Mouse (Mus musculus) MEL (cell line): ENCODE results near the gene Slain2. TPM values are rescaled to one million over a fixed set of nuclear protein-coding genes. Genes with fewer than 3 reads are reported as not detected.
A peak's percentile ranks its signal among the peaks of the same experiment; 100 is the strongest.

Experiments
- DNase-seq: peaks from one replicate; pipeline ENCODE4 v3.0.0; 2011; ENCODE audit warnings: low read depth, low spot score
- H3K27ac ChIP-seq: 2 replicates; pipeline ENCODE4 v1.5.1; 2012; ENCODE audit warnings: low read depth, mild to moderate bottlenecking, control low read depth, low read length, moderate library complexity; ENCODE audit not compliant: control insufficient read depth
- H3K27me3 ChIP-seq, 2 experiments: fragments of 150-350 bp in 1 of 2; sonication (generic) in 1 of 2; 2 replicates each; pipeline ENCODE4 v1.6.1; 2012; ENCODE audit warnings: low read length in 2 of 2, mild to moderate bottlenecking in 2 of 2, improper control_type of control experiment in 1 of 2, moderate library complexity in 1 of 2; ENCODE audit not compliant: insufficient read depth in 2 of 2, control insufficient read depth in 1 of 2
- H3K36me3 ChIP-seq, 2 experiments: 2 replicates each; pipeline ENCODE4 v1.6.1; 2012 to 2014; ENCODE audit warnings: low read length in 2 of 2, improper control_type of control experiment in 1 of 2, inconsistent platforms in 1 of 2, mild to moderate bottlenecking in 1 of 2; ENCODE audit not compliant: insufficient read depth in 2 of 2, control insufficient read depth in 1 of 2
- H3K4me1 ChIP-seq, 2 experiments: fragments of 150-350 bp in 1 of 2; sonication (generic) in 1 of 2; 2 replicates each; pipeline ENCODE4 v1.6.1; 2012; ENCODE audit warnings: low read length in 2 of 2, improper control_type of control experiment in 1 of 2, mild to moderate bottlenecking in 1 of 2; ENCODE audit not compliant: insufficient read depth in 2 of 2, control insufficient read depth in 1 of 2
- H3K4me3 ChIP-seq, 2 experiments: fragments of 150-350 bp in 1 of 2; sonication (generic) in 1 of 2; 2 replicates each; pipeline ENCODE4 v1.5.1; 2012; ENCODE audit warnings: low read depth in 2 of 2, low read length in 2 of 2, mild to moderate bottlenecking in 2 of 2, moderate library complexity in 2 of 2, control low read depth in 1 of 2, improper control_type of control experiment in 1 of 2; ENCODE audit not compliant: control insufficient read depth in 1 of 2, insufficient read depth in 1 of 2
- H3K79me2 ChIP-seq: 2 replicates; pipeline ENCODE4 v1.6.1; 2012; ENCODE audit warnings: mild to moderate bottlenecking, low read length, moderate library complexity; ENCODE audit not compliant: control insufficient read depth, poor library complexity, insufficient read depth
- H3K9ac ChIP-seq: 2 replicates; pipeline ENCODE4 v1.6.1; 2012; ENCODE audit warnings: low read depth, mild to moderate bottlenecking, control low read depth, low read length, moderate library complexity; ENCODE audit not compliant: control insufficient read depth, poor library complexity, severe bottlenecking
- H3K9me3 ChIP-seq: fragments of 150-350 bp; sonication (generic); replicated peaks from 2 replicates; pipeline ENCODE4 v1.6.1; 2012; ENCODE audit warnings: mild to moderate bottlenecking, low read length, improper control_type of control experiment, moderate library complexity; ENCODE audit not compliant: insufficient read depth
- CTCF ChIP-seq, 3 experiments: IDR thresholded peaks in 2 of 3; conservative IDR thresholded peaks in 1 of 3; 2 replicates each; pipeline ENCODE4 v1.5.1; 2011 to 2012; ENCODE audit warnings: low read length in 3 of 3, low read depth in 2 of 3, mild to moderate bottlenecking in 2 of 3, improper control_type of control experiment in 1 of 3, inconsistent platforms in 1 of 3, mixed read lengths in 1 of 3, moderate library complexity in 1 of 3; ENCODE audit not compliant: control insufficient read depth in 1 of 3, insufficient read depth in 1 of 3, poor library complexity in 1 of 3, severe bottlenecking in 1 of 3
- E2F4 ChIP-seq: IDR thresholded peaks from 2 replicates; pipeline ENCODE4 v1.6.1; 2011; ENCODE audit warnings: low read depth, low read length, improper control_type of control experiment, borderline replicate concordance
- ELF1 ChIP-seq: IDR thresholded peaks from 2 replicates; pipeline ENCODE4 v1.6.1; 2014; ENCODE audit warnings: low read depth, mild to moderate bottlenecking, inconsistent platforms, low read length, improper control_type of control experiment, moderate library complexity
- EP300 ChIP-seq, 2 experiments: IDR thresholded peaks; 2 replicates each; pipeline ENCODE4 v1.6.1; 2011; ENCODE audit warnings: improper control_type of control experiment in 2 of 2, low read length in 2 of 2, low read depth in 1 of 2, mild to moderate bottlenecking in 1 of 2
- ETS1 ChIP-seq: IDR thresholded peaks from 2 replicates; pipeline ENCODE4 v1.6.1; 2012; ENCODE audit warnings: low read depth, mild to moderate bottlenecking, inconsistent platforms, low read length, improper control_type of control experiment, moderate library complexity
- JUND ChIP-seq: IDR thresholded peaks from 2 replicates; pipeline ENCODE4 v1.6.1; 2011; ENCODE audit warnings: low read depth, mild to moderate bottlenecking, improper control_type of control experiment, low read length
- KAT2A ChIP-seq: conservative IDR thresholded peaks from 2 replicates; pipeline ENCODE4 v1.6.1; 2012; ENCODE audit warnings: low read depth, low read length, improper control_type of control experiment, inconsistent platforms
- MAZ ChIP-seq: IDR thresholded peaks from 2 replicates; pipeline ENCODE4 v1.6.1; 2012; ENCODE audit warnings: low read depth, mild to moderate bottlenecking, inconsistent platforms, low read length, improper control_type of control experiment
- MXI1 ChIP-seq: IDR thresholded peaks from 2 replicates; pipeline ENCODE4 v1.6.1; 2011; ENCODE audit warnings: mild to moderate bottlenecking, low read depth, low read length, improper control_type of control experiment
- MYB ChIP-seq: IDR thresholded peaks from 2 replicates; pipeline ENCODE4 v1.6.1; 2011; ENCODE audit warnings: mild to moderate bottlenecking, low read depth, low read length, improper control_type of control experiment
- NELFE ChIP-seq: IDR thresholded peaks from 2 replicates; pipeline ENCODE4 v1.6.1; 2011; ENCODE audit warnings: low read depth, low read length, improper control_type of control experiment
- POLR2AphosphoS5 ChIP-seq: IDR thresholded peaks from 2 replicates; pipeline ENCODE4 v1.6.1; 2012; ENCODE audit warnings: low read depth, borderline replicate concordance, mild to moderate bottlenecking, inconsistent platforms, low read length, moderate library complexity, mixed read lengths
- RAD21 ChIP-seq: IDR thresholded peaks from 2 replicates; pipeline ENCODE4 v1.6.1; 2011; ENCODE audit warnings: mild to moderate bottlenecking, low read depth, low read length, improper control_type of control experiment
- SIN3A ChIP-seq: IDR thresholded peaks from 2 replicates; pipeline ENCODE4 v1.6.1; 2012; ENCODE audit warnings: low read length, improper control_type of control experiment, inconsistent platforms
- SMC3 ChIP-seq: IDR thresholded peaks from 2 replicates; pipeline ENCODE4 v1.6.1; 2011; ENCODE audit warnings: low read depth, low read length, improper control_type of control experiment
- TBP ChIP-seq: IDR thresholded peaks from 2 replicates; pipeline ENCODE4 v1.8.0; 2011; ENCODE audit warnings: low read depth, low read length, improper control_type of control experiment
- TCF12 ChIP-seq: IDR thresholded peaks from 2 replicates; pipeline ENCODE4 v1.6.1; 2014; ENCODE audit warnings: low read depth, mild to moderate bottlenecking, inconsistent platforms, low read length, improper control_type of control experiment, moderate library complexity
- USF1 ChIP-seq: IDR thresholded peaks from 2 replicates; pipeline ENCODE4 v1.6.1; 2014; ENCODE audit warnings: low read depth, mild to moderate bottlenecking, inconsistent platforms, low read length, improper control_type of control experiment, moderate library complexity
- USF2 ChIP-seq, 2 experiments: IDR thresholded peaks; 2 replicates each; pipeline ENCODE4 v1.6.1; 2011 to 2012; ENCODE audit warnings: improper control_type of control experiment in 2 of 2, low read length in 2 of 2, borderline replicate concordance in 1 of 2, inconsistent platforms in 1 of 2, low read depth in 1 of 2, mild to moderate bottlenecking in 1 of 2; ENCODE audit not compliant: insufficient read depth in 1 of 2
- ZNF384 ChIP-seq: IDR thresholded peaks from 2 replicates; pipeline ENCODE4 v1.6.1; 2012; ENCODE audit warnings: low read depth, mild to moderate bottlenecking, inconsistent platforms, low read length, improper control_type of control experiment
- polyA plus RNA-seq, 2 experiments: library from polyadenylated mRNA; stranded (reverse) in 1 of 2; unstranded in 1 of 2; fragments of >175 nt in 1 of 2; fragments of >200 nt in 1 of 2; gene quantifications; 2 replicates each; pipeline versions ENCODE4 v1.2.1 to v1.2.4; 2012; ENCODE audit warnings: low replicate concordance in 2 of 2, low read depth in 1 of 2; ENCODE audit not compliant: insufficient read length in 2 of 2, insufficient read depth in 1 of 2, missing spikeins in 1 of 2
- total RNA-seq: library from RNA; depleted of rRNA; stranded (reverse); fragments of 300-350 nt; gene quantifications from 2 replicates; pipeline ENCODE4 v1.2.3, GENCODE M21; 2012

Gene Slain2
- total and polyA plus RNA-seq, 3 experiments = 18.9 to 42.9 (median 29.9) TPM

GRCm38 (mm10) chr5:72992474-72992873, 78.4 kb downstream of the Slain2 start (continued):
- TF ChIP-seq TCF12 (peak; percentile 37; the same call in 1 of the 2 replicates), JUND (no peak), POLR2AphosphoS5 (no peak), NELFE (no peak), ETS1 (no peak), TBP (no peak)

DNA sequence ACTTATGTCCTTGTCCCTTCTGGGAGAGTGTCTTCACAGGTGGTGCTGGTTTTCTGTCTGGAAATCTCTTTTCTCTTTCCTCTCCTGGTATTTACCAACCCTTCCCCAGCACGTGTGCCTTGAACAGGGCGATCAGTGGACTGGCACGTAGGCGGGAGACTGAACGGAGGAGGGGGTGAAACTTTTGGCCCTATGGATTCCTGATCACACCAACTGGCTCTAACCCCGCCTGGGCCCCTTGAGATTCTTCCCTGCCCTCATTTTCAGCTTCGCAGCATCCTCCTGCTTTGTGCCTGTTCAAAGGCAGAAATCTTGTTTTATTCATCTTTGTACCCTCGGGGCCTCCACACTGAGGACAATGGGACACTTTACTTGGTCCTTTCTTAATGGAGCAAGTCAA, 80.3 kb downstream of the Slain2 start:
- no peaks in the 10 kb centered on the region for H3K27me3 ChIP-seq
- H3K79me2 ChIP-seq = no peaks in the 10 kb centered on the region
- H3K9me3 ChIP-seq = no peaks in the 10 kb centered on the region
- H3K9ac ChIP-seq = no peak overlapping the region
- H3K4me1 ChIP-seq = peaks cover 0 to 9% of the 10 kb centered on the region in 2 experiments; a peak in 2 of 4 replicates
- H3K27ac ChIP-seq = no peak overlapping the region
- H3K4me3 ChIP-seq = no peak overlapping the region
- H3K36me3 ChIP-seq = peaks cover 0 to 9% of the 10 kb centered on the region in 2 experiments; a peak in 2 of 4 replicates
- TF ChIP-seq NELFE = no peak
- TF ChIP-seq MYB = no peak
- TF ChIP-seq RAD21 = no peak
- no peak for TF ChIP-seq MXI1
- TF ChIP-seq CTCF (IDR thresholded peaks at IDR 0.05 in 2 of 3, conservative IDR thresholded peaks at IDR 0.05 in 1 of 3; ENCODE audit: control insufficient read depth in 1 of 3, insufficient read depth in 1 of 3, low read depth in 2 of 3, low read length in 3 of 3, poor library complexity in 1 of 3, severe bottlenecking in 1 of 3) = no peak
- TF ChIP-seq USF2 (IDR thresholded peaks at IDR 0.05; ENCODE audit: borderline replicate concordance in 1 of 2, insufficient read depth in 1 of 2, low read depth in 1 of 2, low read length in 2 of 2) = no peak
- no peak for TF ChIP-seq ZNF384
- TF ChIP-seq MAZ = no peak
- no peak for TF ChIP-seq TCF12
- TF ChIP-seq ELF1 = no peak
- no peak for TF ChIP-seq POLR2AphosphoS5
- TF ChIP-seq USF1 = no peak
- TF ChIP-seq SMC3 = no peak
- no peak for TF ChIP-seq KAT2A
- no peak for TF ChIP-seq E2F4
- no peak for TF ChIP-seq EP300 (IDR thresholded peaks at IDR 0.05; ENCODE audit: low read depth in 1 of 2, low read length in 2 of 2)
- no peak for TF ChIP-seq SIN3A
- DNase-seq = no peak
